Mouse (Mus musculus) urinary bladder, postnatal 25 days (tissue): ENCODE results near the gene Slc39a11.

Source experiments
- DNase-seq: peaks from one replicate; pipeline ENCODE4 v3.0.0; 2022; ENCODE audit warnings: low spot score

Gene Slc39a11

DNA sequence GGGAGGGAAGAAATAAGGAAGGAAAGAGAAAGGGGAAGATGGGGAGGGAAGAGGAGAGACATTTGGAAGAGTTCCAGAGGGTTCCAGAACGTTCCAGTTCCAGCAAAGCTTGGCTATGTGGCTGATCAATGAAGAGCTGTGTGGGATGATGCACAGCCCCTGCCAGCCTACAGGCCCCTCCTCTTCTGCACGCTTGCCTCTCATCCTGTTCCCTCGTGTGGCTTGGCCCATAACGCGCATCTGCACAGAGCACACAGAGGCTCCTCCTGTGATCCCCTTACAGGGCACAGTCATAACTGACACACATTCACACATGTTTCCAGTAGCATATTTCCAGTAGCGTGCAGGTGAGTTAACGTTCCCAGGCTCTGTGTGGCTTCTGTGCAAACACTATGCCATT is 139.6 kb downstream of the Slc39a11 start:
- DNase-seq: no peak

DNA sequence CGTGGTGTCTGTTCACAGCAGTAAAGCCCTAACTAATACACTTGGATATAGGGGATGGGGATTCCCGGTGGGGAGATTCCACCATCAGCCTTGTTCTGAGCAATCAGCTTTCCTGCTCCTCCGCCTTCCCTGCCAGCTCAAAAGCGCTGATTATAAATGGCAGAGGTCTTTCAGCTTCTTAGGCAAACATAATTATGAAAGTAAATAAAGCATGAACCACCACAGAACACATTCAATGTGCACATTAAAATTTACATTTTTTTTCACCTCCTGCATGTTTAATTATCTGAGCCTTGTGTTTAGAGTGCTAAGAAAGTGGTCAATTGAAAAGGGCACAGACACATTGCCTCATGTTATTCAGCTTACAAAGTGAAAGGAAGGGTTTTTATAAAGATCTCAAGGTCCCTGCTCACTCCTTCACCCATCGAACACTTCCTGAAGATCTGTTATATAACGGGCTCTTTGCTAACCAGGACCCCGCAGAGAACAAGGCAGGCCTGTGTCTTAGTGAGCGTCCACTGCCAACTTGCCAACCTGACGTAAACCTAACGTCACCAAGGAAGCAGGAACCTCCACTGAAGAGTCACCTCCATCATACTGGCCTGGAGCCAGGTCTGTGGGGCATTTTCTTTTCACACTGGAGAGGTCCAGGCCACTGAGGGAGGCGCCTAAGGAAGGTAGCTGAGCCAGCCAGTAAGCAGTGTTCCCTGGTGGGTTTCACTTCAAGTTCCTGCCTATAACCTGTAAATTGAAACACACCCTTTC is 142.0 kb downstream of the Slc39a11 start:
- DNase-seq: no peak

DNA sequence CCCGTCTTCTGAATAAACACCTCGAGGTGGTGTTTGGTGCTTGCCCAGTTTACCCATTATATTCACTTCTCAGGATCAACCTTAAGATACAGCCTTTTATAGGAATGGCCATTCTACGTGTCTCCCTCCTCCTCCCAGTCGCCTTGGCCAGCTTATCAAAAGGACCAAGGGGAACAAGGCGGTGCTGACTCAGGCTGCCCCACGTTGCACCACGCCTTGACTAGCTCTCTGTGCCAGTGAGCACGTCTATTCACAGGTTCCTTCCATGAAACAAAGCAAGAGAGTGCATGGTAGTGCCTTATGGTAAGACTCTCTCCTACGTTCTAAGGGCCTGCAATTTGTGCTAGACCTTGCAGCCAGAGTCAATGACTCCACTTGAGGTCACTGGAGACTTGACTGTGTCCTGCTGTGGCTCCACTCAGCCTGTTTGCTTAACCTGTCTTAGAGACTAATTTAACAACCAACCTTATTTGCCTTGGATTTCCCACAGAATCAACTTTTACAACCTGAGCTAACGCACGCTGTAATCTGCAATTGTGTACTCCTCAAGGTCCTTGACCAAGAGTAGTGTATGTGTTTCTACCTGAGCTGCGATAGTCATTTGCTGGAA is 144.2 kb downstream of the Slc39a11 start:
- no peak for DNase-seq

DNA sequence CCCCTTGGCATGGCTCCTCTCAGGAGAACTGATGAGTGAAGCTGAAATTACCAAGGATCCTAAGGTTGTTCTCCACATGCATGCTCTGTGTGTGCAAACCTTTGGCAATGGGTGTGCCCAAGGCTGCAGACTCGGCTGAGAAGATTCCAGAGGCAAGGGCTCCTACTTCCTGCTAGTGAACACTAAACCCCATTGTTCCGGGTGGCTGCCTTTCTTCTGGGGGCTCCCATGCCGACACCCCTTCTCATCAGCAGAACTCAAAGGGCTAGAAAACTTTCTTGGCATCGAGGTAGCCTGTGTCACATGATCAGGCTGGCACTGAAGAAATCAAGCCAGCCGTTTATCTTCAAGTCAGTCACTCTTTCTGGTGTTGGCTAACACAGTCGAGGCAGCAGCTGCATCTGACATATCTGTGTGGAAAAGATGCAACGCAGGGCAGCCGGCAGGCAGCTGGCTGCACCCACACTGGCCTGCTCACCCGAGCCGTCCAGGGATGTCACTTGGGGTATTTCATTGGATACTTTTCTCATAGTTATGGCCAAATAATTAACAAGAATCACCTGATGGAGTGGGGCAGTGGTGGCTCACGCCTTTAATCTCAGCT is 145.3 kb downstream of the Slc39a11 start:
- no peak for DNase-seq

DNA sequence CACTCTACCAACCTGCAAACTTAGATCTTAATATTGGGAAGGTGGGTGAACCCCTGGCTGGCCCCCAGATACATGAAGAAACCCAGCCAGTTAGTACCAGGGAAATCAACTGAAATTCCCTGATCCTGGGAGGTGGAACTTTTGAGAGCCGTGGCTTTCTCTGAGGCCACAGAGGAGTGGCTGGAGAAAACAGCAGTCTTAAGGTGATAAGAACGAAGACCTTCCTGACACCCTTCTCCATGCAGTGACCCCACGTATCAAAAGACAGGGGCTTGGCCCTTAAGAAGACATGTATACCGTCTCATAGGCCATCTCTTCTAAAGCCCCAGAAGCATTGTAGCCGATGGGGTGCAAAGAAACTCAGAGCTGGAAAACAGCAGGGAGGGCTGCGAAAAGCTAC is 146.9 kb downstream of the Slc39a11 start:
- DNase-seq: no peak

DNA sequence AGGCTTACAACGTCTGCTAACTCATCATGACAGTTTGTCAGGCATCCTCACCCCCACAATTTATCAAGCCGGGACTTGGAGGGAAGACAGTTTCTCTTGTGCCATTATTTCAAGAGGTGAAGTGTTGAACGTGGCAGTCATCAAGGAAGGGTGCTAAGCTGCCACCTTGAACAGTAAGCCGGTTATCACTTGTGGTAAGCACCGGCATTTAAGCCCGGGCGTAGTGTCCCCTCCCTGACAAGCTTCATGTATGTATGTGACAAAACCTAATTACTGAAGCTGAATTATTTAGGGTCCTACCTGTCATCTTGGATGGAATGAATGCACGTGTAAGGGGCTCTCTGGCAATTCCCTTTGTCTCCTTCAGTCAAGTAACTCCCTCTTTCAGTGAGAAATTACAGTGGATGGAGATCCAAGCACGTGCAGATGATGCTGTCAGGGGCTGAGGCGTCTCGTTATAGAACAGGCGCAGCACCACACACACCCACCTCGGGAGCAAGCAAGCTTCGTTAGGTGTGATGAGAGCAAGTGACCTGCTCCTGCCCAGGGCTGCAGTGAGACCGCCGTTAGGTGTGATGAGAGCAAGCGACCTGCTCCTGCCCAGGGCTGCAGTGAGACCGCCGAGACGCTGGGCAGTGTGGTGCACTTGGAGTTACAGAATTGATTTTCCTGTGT is 149.1 kb downstream of the Slc39a11 start:
- no peak for DNase-seq

DNA sequence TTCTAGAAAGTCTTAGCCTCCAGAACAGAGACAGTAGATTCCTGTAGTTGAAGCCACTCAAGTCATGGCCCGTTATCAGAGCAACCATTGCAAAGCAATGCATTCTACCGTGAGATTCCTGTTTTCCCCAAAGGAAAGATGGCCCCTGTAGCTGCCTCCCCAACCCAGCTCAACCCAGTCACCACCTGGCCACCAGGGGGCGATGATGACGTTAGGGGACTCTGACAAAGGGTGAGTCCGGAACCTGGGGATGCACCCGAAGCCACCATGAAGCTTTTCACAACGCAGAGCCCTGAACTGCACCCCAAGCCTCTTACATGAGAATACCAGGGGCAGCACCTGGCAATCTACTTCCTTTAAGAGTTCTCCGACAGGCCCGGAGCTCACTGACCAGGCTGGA is 151.0 kb downstream of the Slc39a11 start:
- peak; percentile 35 for DNase-seq

DNA sequence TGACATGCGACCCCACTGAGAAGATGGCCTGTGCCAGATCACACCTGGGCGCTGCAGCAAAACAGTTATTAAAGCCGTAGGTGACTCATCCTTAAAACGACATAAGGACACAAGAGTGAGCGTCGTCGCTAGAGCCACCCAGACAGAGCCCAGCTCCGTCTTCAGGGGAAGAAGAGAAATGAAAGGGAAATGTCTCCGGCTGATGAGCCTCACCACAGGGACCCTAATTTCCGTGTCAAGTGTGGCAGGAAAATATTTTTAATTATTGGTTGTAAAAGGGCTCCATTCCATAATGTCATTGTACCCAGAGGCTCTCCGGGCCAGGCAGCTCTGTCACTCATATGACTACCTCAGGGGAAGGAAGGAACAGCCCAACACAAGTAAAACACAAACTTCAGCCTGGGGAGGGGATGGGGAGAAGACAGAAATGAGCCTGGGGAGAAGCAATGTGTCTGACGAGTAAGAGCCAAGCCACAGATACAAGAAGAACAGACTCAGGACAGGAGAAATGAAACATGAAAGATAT is 155.8 kb downstream of the Slc39a11 start:
- DNase-seq: no peak

DNA sequence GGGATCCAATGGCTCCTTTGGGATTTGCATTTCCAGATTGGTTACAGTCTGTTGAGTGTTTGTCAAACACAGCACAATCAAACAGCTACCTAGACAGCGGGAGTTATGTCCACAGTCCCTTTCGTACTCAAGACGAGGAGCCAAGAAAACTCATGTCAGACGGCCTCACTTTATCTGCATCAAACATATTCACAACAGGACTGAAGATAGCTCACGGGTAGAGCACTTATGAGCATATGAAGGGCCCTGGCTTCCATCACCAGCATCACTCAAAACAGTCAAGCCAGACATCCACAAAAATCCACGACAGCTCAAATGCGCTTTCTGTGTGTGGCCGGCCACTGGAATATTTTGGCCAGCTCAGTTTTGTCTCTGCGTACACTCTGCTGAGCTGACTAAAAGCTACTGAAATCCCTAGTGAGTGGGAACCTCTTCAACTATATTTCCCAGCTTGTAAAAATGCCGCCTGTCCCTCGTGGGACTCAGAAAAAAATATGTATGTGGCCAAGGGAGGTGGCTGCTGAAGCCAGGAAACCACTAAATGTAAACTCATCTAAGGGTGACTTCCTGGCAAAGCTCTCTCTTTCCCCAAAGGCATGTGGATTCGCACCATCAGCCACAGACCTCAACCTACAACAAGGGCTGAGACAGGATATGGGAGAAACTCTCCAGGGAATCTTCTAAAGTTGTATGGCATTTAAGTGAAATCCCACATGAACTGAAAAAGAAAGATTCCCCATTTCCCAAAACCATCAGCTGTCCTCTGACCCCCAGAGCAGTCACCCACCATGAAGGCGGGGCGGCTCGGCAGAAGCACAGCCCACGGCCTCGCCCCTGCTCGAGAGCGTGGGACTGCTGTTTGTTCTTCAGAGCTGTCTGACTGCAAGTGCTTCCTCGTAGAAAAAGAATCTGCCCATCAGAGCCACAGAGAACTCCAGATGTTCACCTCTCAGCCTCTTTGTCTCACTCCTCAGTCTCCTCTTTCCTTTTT is 159.1 kb downstream of the Slc39a11 start:
- no peak for DNase-seq

DNA sequence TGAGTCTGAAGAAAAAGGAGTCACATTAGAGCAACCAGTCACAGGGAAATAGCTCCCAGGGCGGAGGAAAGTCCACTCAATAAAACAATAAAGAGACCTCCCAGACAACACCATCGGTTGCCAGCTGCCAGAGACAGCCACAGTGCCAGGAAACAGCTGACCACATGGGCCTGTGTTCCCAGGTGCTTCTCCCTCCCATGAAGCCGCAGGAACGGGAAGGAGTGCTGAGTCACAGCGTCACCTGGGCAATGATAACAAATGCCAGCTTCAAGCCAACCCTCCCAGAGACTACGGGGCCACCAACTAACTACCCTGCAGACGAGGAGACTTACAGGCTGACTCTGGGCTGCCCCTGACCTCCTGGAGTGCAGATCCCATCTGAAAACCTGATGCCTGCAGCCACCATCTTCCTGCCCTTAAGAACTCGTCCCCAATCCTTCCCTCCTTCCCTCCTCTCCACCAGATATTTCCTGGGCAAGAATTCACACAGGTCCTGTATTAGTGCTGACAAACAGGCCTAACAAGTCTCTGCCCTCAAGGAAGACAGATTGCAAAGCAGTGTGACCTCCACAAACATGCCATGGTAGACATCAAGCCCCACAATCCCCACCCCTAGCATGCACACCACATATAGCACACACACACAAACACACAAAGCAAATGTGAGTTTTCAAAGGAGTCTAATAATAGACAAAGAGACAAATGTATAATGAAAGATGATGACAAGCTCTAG is 162.1 kb downstream of the Slc39a11 start:
- DNase-seq: peak; percentile 9

DNA sequence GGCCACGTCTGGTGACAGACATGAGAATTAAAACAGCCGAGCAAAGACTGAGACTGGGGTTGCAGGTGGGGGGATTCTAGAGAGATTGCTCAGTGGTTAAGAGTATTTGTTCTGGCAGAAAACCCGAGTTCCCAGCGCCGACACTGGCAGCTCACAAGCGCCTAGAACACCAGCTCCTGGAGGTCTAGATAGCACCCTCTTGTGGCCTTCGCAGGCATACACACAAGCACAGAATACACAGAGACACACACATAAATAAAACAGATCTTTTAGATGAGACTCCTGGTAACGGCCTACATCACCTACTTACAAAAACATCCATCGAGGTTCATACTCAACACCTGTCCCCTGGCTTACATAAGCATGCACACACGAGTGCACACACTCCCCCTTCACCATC is 165.8 kb downstream of the Slc39a11 start:
- DNase-seq: no peak

DNA sequence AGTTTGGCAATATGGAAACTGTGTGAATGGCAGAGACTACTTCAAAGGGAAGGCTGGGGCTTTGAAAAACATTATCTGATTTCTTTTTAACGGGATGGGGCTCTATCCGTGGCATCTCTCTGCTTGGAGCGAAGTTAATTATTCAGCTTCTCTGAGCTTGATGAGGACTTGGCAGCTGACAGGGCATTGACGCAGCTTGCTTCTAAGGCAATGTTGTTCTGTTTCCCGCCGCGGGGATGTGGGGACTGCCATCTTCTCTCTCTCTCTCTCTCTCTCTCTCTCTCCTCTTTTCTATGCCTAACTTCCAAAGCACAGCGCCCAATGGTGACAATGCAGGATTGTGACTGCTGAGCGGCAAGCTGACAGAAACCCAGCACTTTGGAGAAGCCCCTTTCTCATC is 172.3 kb downstream of the Slc39a11 start:
- no peak for DNase-seq

DNA sequence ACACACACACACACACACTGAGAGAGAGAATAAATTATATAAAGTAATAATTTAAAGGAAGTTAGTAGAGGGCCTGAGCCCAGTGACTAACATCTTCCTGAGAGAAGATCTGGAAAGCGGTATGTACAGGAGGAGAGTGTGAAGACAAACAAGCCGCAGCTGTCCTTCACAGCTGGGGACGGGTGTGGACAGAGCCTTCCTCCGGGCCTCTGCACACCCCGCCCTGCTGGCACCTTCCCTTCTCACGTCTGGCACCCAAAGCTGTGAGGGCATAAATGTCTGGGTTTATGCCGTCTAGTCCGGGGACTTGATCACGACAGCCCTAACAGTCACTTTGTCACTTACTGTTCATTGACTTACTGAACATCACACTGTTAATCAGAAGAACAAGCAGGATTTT is 173.2 kb downstream of the Slc39a11 start:
- no peak for DNase-seq

DNA sequence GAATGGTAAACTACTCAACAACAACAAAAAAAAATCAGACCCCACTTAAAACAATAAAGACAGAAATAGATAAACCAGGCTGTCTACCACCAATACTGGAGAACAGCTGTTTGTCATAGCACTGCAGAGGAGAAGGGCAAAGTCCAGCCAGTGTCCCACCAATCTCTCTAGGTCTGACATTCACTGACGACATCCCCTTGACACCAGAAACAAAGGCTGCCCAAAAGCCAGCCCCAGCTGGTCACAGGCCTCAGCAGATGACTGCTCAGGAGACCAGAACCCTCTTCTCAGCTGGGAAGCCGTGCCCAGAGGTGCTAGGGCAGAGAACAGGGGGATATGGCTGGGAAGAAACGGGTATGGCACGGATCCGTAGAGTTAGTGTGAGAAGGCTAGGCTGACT is 174.4 kb downstream of the Slc39a11 start:
- DNase-seq: no peak

DNA sequence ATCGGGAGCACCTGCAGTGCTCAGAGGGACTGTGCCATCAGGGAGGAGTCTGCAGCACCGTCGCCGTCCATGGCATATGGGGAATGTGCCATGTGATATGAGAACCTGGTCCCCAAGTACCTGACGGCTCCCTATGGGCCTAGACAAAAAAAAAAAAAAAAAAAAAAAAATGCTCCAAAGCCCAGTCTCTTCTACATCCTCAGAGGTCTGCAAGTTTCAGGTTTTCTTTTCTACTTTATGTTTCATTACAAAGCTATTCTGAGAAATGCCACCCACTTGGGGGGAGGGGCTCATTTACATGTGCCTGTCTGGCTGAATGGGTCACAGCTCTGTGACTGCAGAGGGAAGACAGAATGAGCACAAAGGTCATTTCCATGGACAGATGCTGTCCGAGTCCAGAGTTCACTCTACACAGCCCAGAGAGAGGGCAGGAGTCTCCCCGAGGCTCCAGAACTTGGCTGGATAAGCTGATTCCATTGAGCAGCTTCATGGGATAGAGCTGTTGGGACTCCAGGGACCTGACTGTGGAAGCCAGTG is 175.8 kb downstream of the Slc39a11 start:
- DNase-seq: no peak

DNA sequence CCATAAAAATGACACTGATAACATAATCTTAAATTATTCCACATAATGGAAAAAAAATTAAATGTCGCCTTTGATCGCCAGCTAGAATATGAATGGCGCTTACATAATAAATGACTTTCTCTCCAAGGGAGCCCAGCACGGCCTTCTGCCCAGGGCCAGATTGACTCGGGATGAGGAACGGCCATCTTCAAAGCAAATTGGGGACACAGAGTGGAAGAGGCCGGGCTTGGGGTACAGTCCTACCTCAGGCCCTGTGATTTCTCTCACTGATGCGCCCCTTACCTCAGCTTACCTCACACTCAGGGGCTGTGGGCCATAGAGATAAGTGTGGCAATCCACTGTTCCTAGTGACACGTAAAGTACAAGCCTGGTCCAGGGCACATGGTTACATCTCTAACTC is 177.9 kb downstream of the Slc39a11 start:
- DNase-seq: no peak

DNA sequence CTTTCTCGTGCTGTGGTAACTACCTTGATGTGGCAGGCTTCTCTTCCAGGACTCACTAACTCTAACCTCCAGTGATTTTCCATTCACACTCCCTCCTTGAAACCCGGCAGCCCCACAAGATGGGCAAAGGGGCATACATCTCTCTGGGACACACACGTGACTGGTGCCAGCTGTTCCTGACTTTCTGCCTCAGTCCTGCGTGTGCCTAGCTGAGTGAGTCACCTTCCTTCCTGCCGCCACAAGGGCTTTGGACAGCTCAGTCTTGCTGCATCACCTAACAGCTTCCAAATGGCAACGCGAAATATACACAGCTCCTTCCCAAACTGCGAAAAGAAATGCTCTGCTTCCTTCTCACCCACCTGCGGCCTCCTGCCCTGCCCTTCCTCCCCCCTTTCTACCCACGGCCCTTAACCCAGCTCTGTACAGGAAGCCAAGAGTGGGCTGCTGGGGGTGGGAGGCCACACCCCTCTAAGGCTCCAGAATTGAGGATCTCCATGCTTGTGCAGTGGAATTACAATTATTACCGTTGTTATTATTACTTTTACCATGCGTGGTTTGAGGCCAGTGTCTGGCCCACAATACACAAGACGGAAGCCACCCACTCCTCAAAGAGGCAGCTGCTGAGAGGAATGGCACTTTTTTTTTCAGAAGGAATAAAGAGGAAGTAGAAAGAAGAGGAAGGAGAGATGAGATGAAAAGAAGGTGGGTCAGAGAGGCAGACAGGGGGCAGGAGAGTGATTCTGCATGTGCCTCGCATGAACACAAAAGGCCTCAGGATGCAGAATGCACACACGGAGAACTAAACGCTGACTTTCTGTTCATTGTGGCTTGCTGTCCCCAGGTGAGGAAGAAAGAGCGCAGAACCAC is 179.7 kb downstream of the Slc39a11 start:
- DNase-seq: no peak

DNA sequence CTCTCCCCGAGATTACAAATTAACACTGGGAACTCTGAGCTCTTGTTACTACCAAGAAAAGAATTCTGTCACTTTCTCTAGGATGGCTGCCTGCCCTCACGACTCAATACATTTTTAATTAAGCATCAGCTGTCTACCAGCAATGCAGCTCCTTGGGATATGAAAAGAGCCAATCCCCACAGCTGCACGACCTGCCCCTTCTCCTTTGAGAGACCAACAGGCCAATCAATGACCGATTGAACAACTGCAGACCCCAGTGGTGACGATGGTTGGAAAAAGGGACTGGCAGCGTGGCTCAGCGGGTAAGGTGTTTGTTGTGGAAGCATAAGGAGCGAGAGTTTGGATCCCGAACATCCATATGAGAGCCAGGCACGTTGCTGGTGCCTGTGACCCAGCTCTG is 181.9 kb downstream of the Slc39a11 start:
- no peak for DNase-seq

DNA sequence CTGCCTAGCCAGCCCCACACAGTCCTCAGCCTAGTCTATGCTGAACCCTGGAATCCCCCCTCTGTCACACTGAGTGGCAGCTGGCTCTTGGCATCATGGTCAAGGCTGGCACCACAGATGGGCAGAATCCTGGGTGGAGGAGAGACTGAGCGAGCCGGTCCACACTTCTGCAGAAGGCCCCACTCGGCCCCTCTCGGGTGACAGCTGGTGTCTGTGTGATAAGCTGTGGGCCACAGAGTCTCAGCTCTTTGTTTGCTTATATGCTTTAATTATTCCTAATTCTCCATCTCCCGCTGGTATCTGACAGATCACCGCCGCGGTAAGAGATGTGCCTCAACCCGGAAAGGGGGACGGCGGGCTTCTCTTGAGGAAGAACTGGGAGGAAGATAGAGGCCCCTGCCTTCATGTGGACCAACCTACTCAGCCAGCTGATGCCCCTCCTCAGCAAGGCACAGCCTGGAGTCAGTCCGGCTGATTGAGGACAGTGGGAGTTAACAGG is 182.5 kb downstream of the Slc39a11 start:
- no peak for DNase-seq
